Mouse (Mus musculus): ENCODE data around the gene Tnfrsf18. TPM values are rescaled to one million over a fixed set of nuclear protein-coding genes. Genes with fewer than 3 reads are reported as not detected.

The Tnfrsf18 gene
- polyA plus RNA-seq, 1 experiment: not detected

GRCm38 (mm10) chr4:156021381-156021780 is 4.6 kb upstream of the Tnfrsf18 start:
- Histone ChIP-seq H3K27ac (ENCODE audit: control insufficient read depth, insufficient read depth, low read depth, low read length) (no peak overlapping the region), H3K36me3 (ENCODE audit: control insufficient read depth, insufficient read depth, low read length) (no peaks in the 10 kb centered on the region), H3K27me3 (ENCODE audit: control insufficient read depth, insufficient read depth, low read length) (no peaks in the 10 kb centered on the region), H3K4me3 (ENCODE audit: control insufficient read depth, low read depth, low read length) (no peak overlapping the region), H3K4me1 (ENCODE audit: control insufficient read depth, insufficient read depth, low read length) (no peaks in the 10 kb centered on the region)
- TF ChIP-seq POLR2A (IDR thresholded peaks at IDR 0.05; ENCODE audit: control insufficient read depth, low read depth, low read length) (no peak), CTCF (IDR thresholded peaks at IDR 0.05; ENCODE audit: control insufficient read depth, insufficient read depth, insufficient replicate concordance, low read depth, low read length) (no peak)

GRCm38 (mm10) chr4:156021942-156022419 is 4.0 kb upstream of the Tnfrsf18 start:
- no peaks in the 10 kb centered on the region for H3K27me3 ChIP-seq (ENCODE audit: control insufficient read depth, insufficient read depth, low read length)
- H3K36me3 ChIP-seq (ENCODE audit: control insufficient read depth, insufficient read depth, low read length): no peaks in the 10 kb centered on the region
- no peak overlapping the region for H3K4me3 ChIP-seq (ENCODE audit: control insufficient read depth, low read depth, low read length)
- H3K27ac ChIP-seq (ENCODE audit: control insufficient read depth, insufficient read depth, low read depth, low read length): no peak overlapping the region
- TF ChIP-seq CTCF (IDR thresholded peaks at IDR 0.05; ENCODE audit: control insufficient read depth, insufficient read depth, insufficient replicate concordance, low read depth, low read length): no peak
- no peak for TF ChIP-seq POLR2A (IDR thresholded peaks at IDR 0.05; ENCODE audit: control insufficient read depth, low read depth, low read length)
- H3K4me1 ChIP-seq (ENCODE audit: control insufficient read depth, insufficient read depth, low read length): no peaks in the 10 kb centered on the region

DNA sequence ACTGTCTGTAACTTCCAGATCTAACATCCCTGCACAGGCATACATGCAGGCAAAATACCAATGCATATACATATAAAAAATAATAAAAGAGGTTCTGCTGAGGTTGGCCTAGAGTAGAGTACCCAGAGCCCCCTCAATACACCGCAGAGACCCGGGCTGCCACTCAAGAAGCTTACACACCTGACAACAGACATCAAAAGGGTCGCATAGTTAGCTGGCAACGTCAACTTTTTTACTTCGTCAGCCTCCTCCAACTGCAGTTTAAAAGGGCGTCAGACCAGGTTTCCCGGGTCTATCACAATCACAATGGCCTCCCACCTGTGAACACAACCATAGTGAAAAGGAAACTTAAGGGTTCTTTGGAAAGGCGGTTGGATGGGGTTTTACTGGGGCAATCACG is 2.4 kb upstream of the Tnfrsf18 start:
- no peak overlapping the region for H3K4me3 ChIP-seq (ENCODE audit: control insufficient read depth, low read depth, low read length)
- no peaks in the 10 kb centered on the region for H3K4me1 ChIP-seq (ENCODE audit: control insufficient read depth, insufficient read depth, low read length)
- no peaks in the 10 kb centered on the region for H3K27me3 ChIP-seq (ENCODE audit: control insufficient read depth, insufficient read depth, low read length)
- TF ChIP-seq CTCF (IDR thresholded peaks at IDR 0.05; ENCODE audit: control insufficient read depth, insufficient read depth, insufficient replicate concordance, low read depth, low read length) (no peak), POLR2A (IDR thresholded peaks at IDR 0.05; ENCODE audit: control insufficient read depth, low read depth, low read length) (no peak)
- H3K36me3 ChIP-seq (ENCODE audit: control insufficient read depth, insufficient read depth, low read length): no peaks in the 10 kb centered on the region
- H3K27ac ChIP-seq (ENCODE audit: control insufficient read depth, insufficient read depth, low read depth, low read length): no peak overlapping the region

DNA sequence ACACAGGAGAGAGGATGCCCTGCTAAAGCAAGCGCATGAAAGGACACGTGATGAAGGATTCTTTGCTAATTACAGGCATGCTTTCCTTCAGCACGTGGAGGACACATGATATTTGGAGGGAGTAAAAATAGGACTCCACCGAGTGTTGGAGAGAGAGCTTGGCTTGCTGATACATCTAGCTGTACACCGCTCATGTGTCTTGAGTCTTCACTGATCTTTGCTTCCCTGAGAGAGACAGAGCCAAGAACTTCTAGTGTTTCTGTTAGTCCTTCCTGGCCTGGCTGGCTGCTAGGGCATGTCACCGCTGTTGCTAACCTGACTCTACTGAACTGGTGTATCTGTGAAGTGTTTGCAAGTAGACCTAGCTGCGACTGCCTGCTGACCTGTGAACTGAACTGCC is 1.8 kb upstream of the Tnfrsf18 start:
- Histone ChIP-seq H3K36me3 (ENCODE audit: control insufficient read depth, insufficient read depth, low read length) (no peaks in the 10 kb centered on the region), H3K27ac (ENCODE audit: control insufficient read depth, insufficient read depth, low read depth, low read length) (no peak overlapping the region), H3K27me3 (ENCODE audit: control insufficient read depth, insufficient read depth, low read length) (no peaks in the 10 kb centered on the region), H3K4me3 (ENCODE audit: control insufficient read depth, low read depth, low read length) (no peak overlapping the region), H3K4me1 (ENCODE audit: control insufficient read depth, insufficient read depth, low read length) (no peaks in the 10 kb centered on the region)
- TF ChIP-seq CTCF (IDR thresholded peaks at IDR 0.05; ENCODE audit: control insufficient read depth, insufficient read depth, insufficient replicate concordance, low read depth, low read length) (no peak), POLR2A (IDR thresholded peaks at IDR 0.05; ENCODE audit: control insufficient read depth, low read depth, low read length) (no peak)

DNA sequence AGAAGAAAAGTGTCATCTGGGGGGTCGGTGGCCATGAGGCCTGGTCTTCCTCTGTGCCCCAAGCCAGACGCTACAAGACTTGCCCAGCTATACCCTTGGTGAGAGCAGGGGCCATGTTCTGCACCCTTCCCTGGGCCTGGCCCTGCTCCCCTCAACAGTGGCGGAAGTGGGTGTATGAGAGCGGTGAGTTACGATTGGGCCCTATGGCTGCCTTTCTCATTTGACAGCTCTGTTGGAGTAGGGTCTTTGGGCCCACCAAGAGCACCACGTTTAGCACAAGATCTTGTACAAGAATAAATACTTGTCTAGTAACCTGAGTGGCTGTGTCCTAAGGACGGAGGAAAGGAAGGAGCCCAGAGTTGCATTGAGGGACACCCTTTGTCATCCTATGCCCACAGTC is 2.6 kb downstream of the Tnfrsf18 start:
- H3K4me1 ChIP-seq (ENCODE audit: control insufficient read depth, insufficient read depth, low read length): peaks cover 3% of the 10 kb centered on the region
- no peak overlapping the region for H3K27ac ChIP-seq (ENCODE audit: control insufficient read depth, insufficient read depth, low read depth, low read length)
- no peaks in the 10 kb centered on the region for H3K36me3 ChIP-seq (ENCODE audit: control insufficient read depth, insufficient read depth, low read length)
- TF ChIP-seq CTCF (IDR thresholded peaks at IDR 0.05; ENCODE audit: control insufficient read depth, insufficient read depth, insufficient replicate concordance, low read depth, low read length): no peak
- no peak for TF ChIP-seq POLR2A (IDR thresholded peaks at IDR 0.05; ENCODE audit: control insufficient read depth, low read depth, low read length)
- no peaks in the 10 kb centered on the region for H3K27me3 ChIP-seq (ENCODE audit: control insufficient read depth, insufficient read depth, low read length)
- H3K4me3 ChIP-seq (ENCODE audit: control insufficient read depth, low read depth, low read length): no peak overlapping the region

DNA sequence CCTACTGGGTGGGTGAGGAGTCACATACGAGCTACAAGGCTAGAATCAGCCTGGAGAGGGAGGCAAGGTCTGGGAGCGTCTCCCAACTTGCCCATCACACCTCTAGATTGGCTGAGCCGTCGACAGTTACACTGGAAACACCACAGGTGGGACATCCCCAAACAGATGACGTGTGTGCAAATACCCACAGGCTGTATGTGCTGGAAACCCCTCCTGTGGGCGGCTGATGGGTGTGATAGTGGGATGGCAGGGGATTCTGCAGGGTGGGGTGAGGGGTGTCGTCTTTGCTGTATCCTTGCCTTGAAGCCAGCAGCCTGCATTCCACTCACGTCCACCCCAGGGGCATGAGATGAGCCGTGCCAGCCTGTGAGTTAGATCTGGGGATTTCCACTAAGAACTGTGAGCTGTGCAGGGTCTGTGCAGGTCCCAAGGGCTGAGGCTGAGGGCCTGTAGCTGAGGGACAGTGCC is 4.7 kb downstream of the Tnfrsf18 start:
- no peaks in the 10 kb centered on the region for H3K36me3 ChIP-seq (ENCODE audit: control insufficient read depth, insufficient read depth, low read length)
- no peak overlapping the region for H3K27ac ChIP-seq (ENCODE audit: control insufficient read depth, insufficient read depth, low read depth, low read length)
- H3K27me3 ChIP-seq (ENCODE audit: control insufficient read depth, insufficient read depth, low read length): no peaks in the 10 kb centered on the region
- peak overlapping the region; percentile 72; the same call in 1 of the 2 replicates for H3K4me3 ChIP-seq (ENCODE audit: control insufficient read depth, low read depth, low read length)
- TF ChIP-seq CTCF (IDR thresholded peaks at IDR 0.05; ENCODE audit: control insufficient read depth, insufficient read depth, insufficient replicate concordance, low read depth, low read length): no peak
- no peak for TF ChIP-seq POLR2A (IDR thresholded peaks at IDR 0.05; ENCODE audit: control insufficient read depth, low read depth, low read length)
- H3K4me1 ChIP-seq (ENCODE audit: control insufficient read depth, insufficient read depth, low read length): peaks cover 15% of the 10 kb centered on the region

GRCm38 (mm10) chr4:156031255-156031592 is 5.3 kb downstream of the Tnfrsf18 start:
- Histone ChIP-seq H3K4me1 (ENCODE audit: control insufficient read depth, insufficient read depth, low read length) (peaks cover 19% of the 10 kb centered on the region), H3K36me3 (ENCODE audit: control insufficient read depth, insufficient read depth, low read length) (no peaks in the 10 kb centered on the region), H3K27ac (ENCODE audit: control insufficient read depth, insufficient read depth, low read depth, low read length) (no peak overlapping the region; the same call in 1 of the 2 replicates), H3K4me3 (ENCODE audit: control insufficient read depth, low read depth, low read length) (peak overlapping the region; percentile 72), H3K27me3 (ENCODE audit: control insufficient read depth, insufficient read depth, low read length) (no peaks in the 10 kb centered on the region)
- TF ChIP-seq CTCF (IDR thresholded peaks at IDR 0.05; ENCODE audit: control insufficient read depth, insufficient read depth, insufficient replicate concordance, low read depth, low read length) (no peak), POLR2A (IDR thresholded peaks at IDR 0.05; ENCODE audit: control insufficient read depth, low read depth, low read length) (no peak; the same call in 1 of the 2 replicates)

All from testis, adult 2 months (tissue).